Mouse (Mus musculus) myocyte (in vitro differentiated cells): ENCODE measurements at regions not wholly inside any gene's neighbourhood (a gene's known extent, or its start where the extent isn't known, plus 50 kb on each side); places are given as distances from the start of the nearest gene placed in this dataset.

Source experiments
- H3K27me3 ChIP-seq: one replicate; pipeline ENCODE4 v1.6.1; 2011; ENCODE audit not compliant: control insufficient read depth, insufficient read depth, insufficient read length
- H3K36me3 ChIP-seq: one replicate; pipeline ENCODE4 v1.6.1; 2011; ENCODE audit not compliant: control insufficient read depth, insufficient read depth
- H3K4me2 ChIP-seq: one replicate; pipeline ENCODE4 v1.6.1; 2011; ENCODE audit warnings: low read depth, control low read depth
- H3K4me3 ChIP-seq: one replicate; pipeline ENCODE4 v1.5.1; 2011; ENCODE audit warnings: mild to moderate bottlenecking, control low read depth, moderate library complexity
- H3K79me2 ChIP-seq: one replicate; pipeline ENCODE4 v1.6.1; 2011; ENCODE audit not compliant: control insufficient read depth, insufficient read depth
- H3ac ChIP-seq: one replicate; pipeline ENCODE4 v1.6.1; 2011; ENCODE audit not compliant: control insufficient read depth, insufficient read length
- CEBPB ChIP-seq: IDR thresholded peaks from 2 replicates; pipeline ENCODE4 v1.6.1; 2011; ENCODE audit warnings: mild to moderate bottlenecking, moderate library complexity; ENCODE audit not compliant: poor library complexity, insufficient read depth, severe bottlenecking
- E2F4 ChIP-seq: IDR thresholded peaks from one replicate; pipeline ENCODE4 v1.6.1; 2011; ENCODE audit warnings: mild to moderate bottlenecking, control low read depth, moderate library complexity; ENCODE audit not compliant: insufficient read depth
- MAX ChIP-seq: IDR thresholded peaks from one replicate; pipeline ENCODE4 v1.6.1; 2011; ENCODE audit warnings: low read depth, mild to moderate bottlenecking, control low read depth
- MYOD1 ChIP-seq, 3 experiments: IDR thresholded peaks; one replicate each; pipeline ENCODE4 v1.6.1; 2011; ENCODE audit warnings: control low read depth in 2 of 3, low read depth in 2 of 3, mild to moderate bottlenecking in 2 of 3, moderate library complexity in 1 of 3; ENCODE audit not compliant: insufficient read length in 2 of 3, control insufficient read depth in 1 of 3
- MYOG ChIP-seq, 3 experiments: IDR thresholded peaks; one replicate each; pipeline ENCODE4 v1.6.1; 2011; ENCODE audit warnings: control low read depth in 2 of 3, low read depth in 2 of 3, mild to moderate bottlenecking in 2 of 3; ENCODE audit not compliant: insufficient read length in 2 of 3, control insufficient read depth in 1 of 3, insufficient read depth in 1 of 3
- POLR2A ChIP-seq: IDR thresholded peaks from one replicate; pipeline ENCODE4 v1.6.1; 2011; ENCODE audit warnings: low read depth, mild to moderate bottlenecking, control low read depth, moderate library complexity; ENCODE audit not compliant: insufficient read length
- POLR2AphosphoS2 ChIP-seq: IDR thresholded peaks from one replicate; pipeline ENCODE4 v1.6.1; 2011; ENCODE audit warnings: low read depth, control low read depth; ENCODE audit not compliant: insufficient read length
- REST ChIP-seq: IDR thresholded peaks from one replicate; pipeline ENCODE4 v1.6.1; 2011; ENCODE audit warnings: mild to moderate bottlenecking, control low read depth, moderate library complexity; ENCODE audit not compliant: insufficient read depth, insufficient read length
- SRF ChIP-seq: IDR thresholded peaks from one replicate; pipeline ENCODE4 v1.6.1; 2011; ENCODE audit warnings: low read depth; ENCODE audit not compliant: control insufficient read depth, insufficient read length
- TCF12 ChIP-seq: IDR thresholded peaks from one replicate; pipeline ENCODE4 v1.6.1; 2011; ENCODE audit warnings: mild to moderate bottlenecking, control low read depth; ENCODE audit not compliant: poor library complexity, insufficient read depth, severe bottlenecking
- TCF3 ChIP-seq: IDR thresholded peaks from one replicate; pipeline ENCODE4 v1.6.1; 2011; ENCODE audit warnings: low read depth, control low read depth; ENCODE audit not compliant: insufficient read length
- USF1 ChIP-seq: IDR thresholded peaks from one replicate; pipeline ENCODE4 v1.6.1; 2011; ENCODE audit warnings: low read depth, mild to moderate bottlenecking, control low read depth, moderate library complexity

GRCm38 (mm10) chr4:4614577-4614976 lies 178.6 kb downstream of the Impad1 start:
- TF ChIP-seq MYOD1 (IDR thresholded peaks at IDR 0.05; ENCODE audit: control insufficient read depth in 1 of 3, insufficient read length in 2 of 3, low read depth in 2 of 3) (no peak), REST (no peak), TCF12 (no peak), CEBPB (no peak), POLR2A (no peak), E2F4 (no peak), TCF3 (no peak), POLR2AphosphoS2 (no peak), USF1 (no peak), MYOG (IDR thresholded peaks at IDR 0.05; ENCODE audit: control insufficient read depth in 1 of 3, insufficient read depth in 1 of 3, insufficient read length in 2 of 3, low read depth in 2 of 3) (no peak), MAX (no peak), SRF (no peak)
- Histone ChIP-seq H3K4me3 (no peak overlapping the region), H3K27me3 (no peaks in the 10 kb centered on the region), H3K36me3 (no peaks in the 10 kb centered on the region), H3K79me2 (no peaks in the 10 kb centered on the region), H3K4me2 (no peak overlapping the region), H3ac (no peak overlapping the region)
